Mouse (Mus musculus): ENCODE data around the gene Olfr1367.
"Not testable (repeated sequence)": the region's sequence is repeated elsewhere in the genome, so short reads cannot be mapped to it uniquely, and the experiment has no call there.

The Olfr1367 gene

DNA sequence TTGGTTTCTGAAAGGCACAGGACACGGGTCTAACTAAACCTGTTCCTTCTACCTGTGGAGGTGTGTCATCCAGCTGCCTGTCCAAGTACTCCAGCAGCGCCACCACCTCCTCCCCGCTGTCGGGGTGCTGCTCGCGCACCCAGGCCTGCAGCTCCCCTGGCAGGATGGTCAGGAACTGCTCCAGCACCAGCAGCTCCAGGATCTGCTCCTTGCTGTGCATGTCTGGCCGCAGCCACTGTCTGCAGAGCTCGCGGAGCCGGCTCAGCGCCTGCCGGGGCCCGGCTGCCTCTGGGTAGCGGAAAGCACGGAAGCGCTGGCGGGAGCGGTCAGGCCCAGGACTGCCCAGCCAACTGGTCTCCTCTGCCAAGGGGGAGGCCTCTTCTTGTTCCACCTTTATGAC lies 49.3 kb downstream of the Olfr1367 start:
- not testable (repeated sequence) for DNase-seq (ENCODE audit: low read depth, low spot score)

- DNase-seq (ENCODE audit: low read depth, low spot score), result no peak
Measured at GRCm38 (mm10) chr13:21397486-21397885, 50.8 kb downstream of the Olfr1367 start.
